Mouse (Mus musculus) heart, postnatal 14 days (tissue): ENCODE results near the gene 4930404H24Rik. TPM values are rescaled to one million over a fixed set of nuclear protein-coding genes. Genes with fewer than 3 reads are reported as not detected.

Experiments
- DNase-seq, 2 experiments: peaks; one replicate each; pipeline ENCODE4 v3.0.0; 2021 to 2022
- intact Hi-C: fragments of 180-260 bp; cut with DNase I; formaldehyde crosslinking; loops from one replicate; pipeline ENCODE4 v1.15.1; 2025
- long read RNA-seq, 2 experiments: library from polyadenylated mRNA; stranded (forward); transcript quantifications; one replicate each; pipeline ENCODE4 v2.0.0; 2021
- total RNA-seq, 2 experiments: library from RNA; stranded (reverse); gene quantifications; 2 replicates each; pipeline ENCODE4 v1.2.3; 2021

The 4930404H24Rik gene
- total RNA-seq, result not detected
- long read RNA-seq, experiment 1, result 0 reads
- long read RNA-seq, experiment 2, result 0 reads

DNA sequence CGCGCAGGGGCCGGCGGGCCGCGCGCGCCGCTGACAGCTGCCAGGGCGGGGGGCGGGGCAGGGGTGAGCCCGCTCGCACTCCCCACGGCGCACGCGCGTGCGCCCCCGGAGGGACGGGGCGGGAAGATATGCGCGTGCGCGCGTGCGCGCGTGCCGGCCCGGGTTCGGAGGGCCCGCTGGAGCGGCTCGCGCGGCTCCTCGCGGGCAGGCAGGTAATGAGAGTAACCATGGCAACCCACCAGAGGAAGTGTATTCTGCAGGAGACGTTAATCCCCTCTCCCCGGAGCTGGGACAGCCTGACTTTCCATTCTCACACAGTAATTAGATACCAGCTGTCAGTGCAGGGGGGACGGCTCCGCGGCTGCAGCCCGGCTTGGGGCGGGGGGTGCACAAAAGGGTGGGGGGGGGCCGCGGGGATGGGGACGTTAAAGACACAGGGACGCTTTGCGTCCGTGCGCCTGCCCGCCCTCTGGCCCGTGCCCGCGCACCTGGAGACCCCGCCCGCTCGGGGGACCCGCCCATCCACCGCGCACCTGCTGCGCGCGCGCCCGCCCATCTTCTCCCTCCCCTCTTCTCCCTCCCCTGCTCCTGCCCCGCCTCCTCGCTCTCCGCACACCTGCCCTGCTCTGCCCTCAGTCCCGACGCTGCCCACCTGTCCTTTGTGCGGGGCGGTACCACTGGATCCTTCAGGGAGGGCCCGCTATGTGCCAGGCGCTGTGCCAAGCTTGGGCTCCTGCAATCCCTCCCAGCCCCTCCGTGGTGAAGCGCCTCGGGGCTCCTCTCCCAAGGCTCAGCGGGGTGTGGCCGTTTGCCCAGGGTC lies at the start of gene 4930404H24Rik:
Gene 4930404H24Rik (plus strand): TSS at position 218 of the 820 bp plus-strand sequence.
- peak; percentile 67 to 76 for DNase-seq
- intact Hi-C loops, result no loop called here

DNA sequence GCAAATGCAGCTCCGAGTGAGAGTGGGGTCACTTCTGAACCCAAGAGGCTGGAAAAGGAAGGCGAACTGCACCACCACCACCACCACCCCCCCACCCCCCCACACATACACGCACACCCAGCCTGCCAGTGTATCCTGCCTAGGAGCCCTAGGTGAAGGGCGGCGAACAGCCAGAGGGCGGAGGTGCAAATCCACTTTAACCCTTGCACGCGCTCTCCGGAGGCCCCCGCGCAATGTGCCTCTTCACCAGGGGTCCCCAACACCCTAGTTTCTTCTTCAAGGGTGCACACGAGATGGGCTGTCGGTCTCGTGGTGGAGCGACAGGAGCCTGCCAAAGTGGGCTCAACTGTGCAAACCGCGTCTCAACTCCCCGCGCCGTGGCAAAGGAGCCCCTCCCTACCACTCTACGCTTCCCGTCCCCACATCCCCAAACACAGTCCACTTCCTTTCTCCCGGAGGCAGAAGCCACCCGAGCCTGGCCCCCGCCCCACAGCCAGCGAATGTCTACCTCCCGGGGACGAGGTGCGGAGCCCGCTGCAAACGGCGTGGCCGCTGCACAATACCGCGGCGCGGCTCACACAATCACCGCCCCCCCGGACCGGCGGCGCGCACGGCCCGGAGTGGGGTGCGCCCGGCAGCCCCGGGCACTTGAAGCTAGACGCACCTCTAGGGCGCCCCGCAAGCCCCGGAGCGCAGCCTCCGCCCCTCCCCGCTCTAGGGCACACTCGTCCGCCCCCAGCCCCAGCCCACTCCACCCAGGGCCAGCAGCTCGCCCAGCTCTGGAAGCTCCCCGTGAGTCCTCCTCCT lies 49.0 kb upstream of the 4930404H24Rik start:
- peak; percentile 54 to 55 for DNase-seq
- intact Hi-C loops, result loop anchor here (5.0 kb wide), 1 partner anchor 96 kb away; the partner anchor contains the start of gene Asxl1

- peak; percentile 77 to 84 for DNase-seq
- intact Hi-C loops, result loop anchor here (5.0 kb wide), 1 partner anchor 97 kb away; the partner anchor contains the start of gene Asxl1
These were observed 48.1 kb upstream of the 4930404H24Rik start for GRCm38 (mm10) chr2:153444254-153445136.

GRCm38 (mm10) chr2:153445137-153446016 lies 47.2 kb upstream of the 4930404H24Rik start:
- intact Hi-C loops, result no loop called here
- peak; percentile 25 to 29 for DNase-seq

GRCm38 (mm10) chr2:153446017-153446408 lies 46.6 kb upstream of the 4930404H24Rik start:
- intact Hi-C loops, result no loop called here
- peak; percentile 25 to 66 for DNase-seq

GRCm38 (mm10) chr2:153446476-153446875 lies 46.1 kb upstream of the 4930404H24Rik start:
- no peak for DNase-seq
- intact Hi-C loops, result no loop called here

DNA sequence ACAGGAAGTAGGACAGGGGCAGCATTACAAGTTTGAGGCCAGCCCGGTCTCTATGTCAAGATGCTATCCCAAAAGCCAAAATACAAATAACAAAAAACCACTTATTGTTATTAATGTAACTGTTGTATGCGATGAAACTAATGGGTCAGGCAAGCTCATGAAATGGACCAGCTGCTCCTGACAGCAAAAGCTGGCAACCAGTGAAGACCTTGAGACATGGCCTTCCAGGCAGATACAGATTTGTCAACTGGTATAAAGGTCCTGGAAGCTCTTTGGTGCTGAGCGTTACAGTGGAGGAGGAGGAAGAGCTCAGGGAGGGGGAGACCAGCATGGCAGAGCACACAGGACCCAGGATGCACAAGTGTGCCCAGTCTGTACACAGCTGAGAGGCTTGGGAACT lies 44.9 kb upstream of the 4930404H24Rik start:
- DNase-seq, result no peak
- intact Hi-C loops, result no loop called here

DNA sequence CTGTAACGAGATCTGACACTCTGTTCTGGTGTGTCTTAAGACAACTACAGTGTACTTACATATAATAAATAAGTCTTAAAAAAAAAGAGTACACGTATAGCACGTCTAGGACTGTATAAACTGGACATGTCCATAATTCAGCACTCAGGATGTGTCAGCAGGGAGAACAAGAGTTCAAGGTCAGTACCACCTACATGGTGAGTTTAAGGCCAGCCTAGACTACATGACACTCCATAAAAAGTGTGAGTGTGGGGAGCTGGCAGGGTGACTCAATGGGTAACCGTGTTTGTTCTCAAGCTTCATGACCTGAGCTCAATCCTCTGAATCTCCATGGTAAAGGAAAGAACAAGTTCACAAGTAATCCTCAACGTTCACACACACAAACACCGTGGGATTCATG lies 44.1 kb upstream of the 4930404H24Rik start:
- intact Hi-C loops, result no loop called here
- no peak for DNase-seq

DNA sequence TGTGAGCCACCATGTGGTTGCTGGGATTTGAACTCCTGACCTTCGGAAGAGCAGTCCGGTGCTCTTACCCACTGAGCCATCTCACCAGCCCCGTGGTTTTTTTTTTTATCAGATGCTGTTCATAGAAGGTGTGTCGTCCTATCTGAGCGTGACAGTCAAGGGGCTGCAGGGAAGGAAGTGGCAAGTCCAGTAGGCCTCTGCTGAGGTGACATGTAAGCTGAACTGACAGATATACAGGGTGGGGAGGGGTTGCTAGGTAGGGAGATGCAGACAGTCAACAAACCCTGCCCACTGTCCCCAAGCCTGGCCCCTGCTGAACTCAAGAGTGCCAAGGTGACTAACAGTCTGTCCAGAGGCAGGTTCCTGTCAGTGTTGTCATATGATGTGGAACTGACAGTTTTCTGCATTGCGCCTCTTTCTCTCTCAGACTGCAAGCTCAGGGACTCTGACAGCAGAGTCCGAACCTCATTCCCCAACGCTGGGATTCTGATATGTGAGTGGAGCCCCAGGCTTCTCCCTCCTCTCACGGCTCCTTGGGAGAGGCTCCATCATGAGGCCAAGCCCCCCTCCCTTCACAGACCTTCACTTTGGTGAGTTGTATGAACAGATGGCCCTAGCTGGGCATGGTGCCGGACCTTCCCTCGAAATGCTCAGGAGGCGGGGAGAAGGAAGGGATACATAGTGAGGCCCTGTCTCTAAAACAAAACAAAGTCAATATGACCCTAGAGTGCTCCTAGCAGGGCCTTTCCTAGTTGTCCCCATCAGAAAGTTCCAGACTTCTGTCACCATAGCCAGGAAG lies 38.4 kb upstream of the 4930404H24Rik start:
- DNase-seq, result no peak
- intact Hi-C loops, result no loop called here

GRCm38 (mm10) chr2:153454841-153455506 lies 37.6 kb upstream of the 4930404H24Rik start:
- DNase-seq, result no peak
- intact Hi-C loops, result no loop called here

- no peak for DNase-seq
- intact Hi-C loops, result no loop called here
These were observed 35.1 kb upstream of the 4930404H24Rik start for GRCm38 (mm10) chr2:153457467-153457866.

- intact Hi-C loops, result no loop called here
- peak; percentile 48 to 62 for DNase-seq
These were observed 34.6 kb upstream of the 4930404H24Rik start for GRCm38 (mm10) chr2:153458022-153458441.

- DNase-seq, result no peak
These were observed 29.3 kb upstream of the 4930404H24Rik start for GRCm38 (mm10) chr2:153463257-153463656.

DNA sequence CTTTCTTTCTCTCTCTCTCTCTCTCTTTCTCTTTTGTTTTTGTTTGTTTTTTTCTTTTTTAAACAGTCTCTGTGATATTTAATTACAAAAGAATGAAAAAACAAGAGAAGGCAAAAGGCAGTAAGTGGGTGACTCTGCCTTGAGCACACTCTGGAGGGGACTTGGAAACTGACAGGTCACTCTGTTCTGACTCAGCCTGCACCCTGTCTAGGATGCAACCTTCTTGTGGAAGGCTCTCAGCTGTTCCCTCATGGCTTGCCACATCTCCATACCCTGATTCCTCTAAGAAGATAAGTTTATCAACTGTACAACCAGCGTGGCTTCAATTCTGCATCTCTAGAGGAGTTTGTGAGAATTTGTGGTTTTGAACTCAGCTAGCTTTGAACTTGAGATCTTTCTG lies 25.2 kb upstream of the 4930404H24Rik start:
- no peak for DNase-seq
- intact Hi-C loops, result no loop called here

More at GRCm38 (mm10) chr2:153463257-153463656, 29.3 kb upstream of the 4930404H24Rik start:
- intact Hi-C loops, result no loop called here

DNA sequence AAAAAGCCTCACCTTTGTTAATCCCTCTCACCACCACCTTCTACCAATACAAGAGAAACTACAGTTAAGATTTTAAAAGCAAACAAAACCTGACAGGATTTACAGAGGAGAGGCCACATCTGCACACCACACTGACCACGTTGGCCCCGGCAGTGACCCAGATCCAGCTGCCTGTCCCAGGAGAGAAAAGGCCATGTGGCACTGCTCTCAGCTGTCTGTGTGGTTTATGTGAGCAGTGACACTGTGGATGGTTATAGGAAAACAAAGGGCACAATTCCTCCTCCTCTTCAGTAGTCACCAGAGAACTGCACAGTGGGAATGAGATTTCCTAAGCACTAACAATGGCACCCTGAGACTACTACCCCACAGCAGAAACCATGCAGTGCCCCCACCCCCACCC lies 23.3 kb upstream of the 4930404H24Rik start:
- no peak for DNase-seq
- intact Hi-C loops, result no loop called here

- no peak for DNase-seq
- intact Hi-C loops, result no loop called here
These were observed 22.8 kb upstream of the 4930404H24Rik start for GRCm38 (mm10) chr2:153469764-153470163.

GRCm38 (mm10) chr2:153470983-153471382 lies 21.6 kb upstream of the 4930404H24Rik start:
- DNase-seq, result no peak
- intact Hi-C loops, result no loop called here
